Mouse (Mus musculus) olfactory bulb, adult 2 months (tissue): ENCODE measurements around the gene Actn4.
"Not testable (repeated sequence)": the region's sequence is repeated elsewhere in the genome, so short reads cannot be mapped to it uniquely, and the experiment has no call there.

Experiments used
- CTCF ChIP-seq: fragments of 200-500 bp; IDR thresholded peaks from 2 replicates; pipeline ENCODE4 v1.5.1; 2012; ENCODE audit warnings: low read depth, mild to moderate bottlenecking, low read length, moderate library complexity; ENCODE audit not compliant: insufficient read depth
- POLR2A ChIP-seq: fragments of 200-500 bp; IDR thresholded peaks from 2 replicates; pipeline ENCODE4 v1.6.1; 2012; ENCODE audit warnings: mild to moderate bottlenecking, low read depth, low read length, moderate library complexity; ENCODE audit not compliant: insufficient read depth

GRCm38 (mm10) chr7:28883704-28884103, 78.4 kb downstream of the Actn4 start:
- TF ChIP-seq CTCF, POLR2A: not testable (repeated sequence)
